Mouse (Mus musculus): Measurements from ENCODE around the gene Agap2. TPM values are rescaled to one million over a fixed set of nuclear protein-coding genes. Genes with fewer than 3 reads are reported as not detected.

The Agap2 gene
- total and polyA plus RNA-seq, 3 experiments = 24.8 to 43.5 (median 26.1) TPM

DNA sequence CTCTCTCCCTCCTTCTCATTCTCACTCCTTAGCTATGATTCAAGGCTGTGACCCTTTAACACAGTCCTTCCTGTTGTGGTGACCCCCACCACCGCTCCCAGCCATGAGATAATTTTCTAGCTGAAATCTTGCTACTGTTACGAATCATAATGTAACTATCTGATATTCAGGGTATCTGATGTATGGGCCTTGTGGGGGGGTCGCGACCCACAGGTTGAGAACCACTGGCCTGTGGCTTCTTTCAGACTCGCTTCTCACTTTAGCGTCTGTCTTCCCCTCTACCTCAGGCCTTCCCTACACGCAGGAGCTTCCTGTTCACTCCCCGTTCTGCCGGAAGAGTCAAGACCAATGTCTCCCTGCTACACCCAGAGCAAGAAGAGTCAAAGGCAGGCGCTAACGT lies 43.4 kb downstream of the Agap2 start:
- TF ChIP-seq TBP (conservative IDR thresholded peaks at IDR 0.05; ENCODE audit: low read depth, low read length) (no peak), MEF2A (IDR thresholded peaks at IDR 0.05; ENCODE audit: borderline replicate concordance, low read depth, low read length) (no peak), BHLHE40 (IDR thresholded peaks at IDR 0.05; ENCODE audit: low read depth, low read length) (no peak), MXI1 (IDR thresholded peaks at IDR 0.05; ENCODE audit: low read depth, low read length) (no peak), KAT2A (IDR thresholded peaks at IDR 0.05; ENCODE audit: insufficient replicate concordance, low read length) (no peak), MAX (IDR thresholded peaks at IDR 0.05; ENCODE audit: low read length) (no peak), JUND (conservative IDR thresholded peaks at IDR 0.05; ENCODE audit: low read depth, low read length) (no peak)

DNA sequence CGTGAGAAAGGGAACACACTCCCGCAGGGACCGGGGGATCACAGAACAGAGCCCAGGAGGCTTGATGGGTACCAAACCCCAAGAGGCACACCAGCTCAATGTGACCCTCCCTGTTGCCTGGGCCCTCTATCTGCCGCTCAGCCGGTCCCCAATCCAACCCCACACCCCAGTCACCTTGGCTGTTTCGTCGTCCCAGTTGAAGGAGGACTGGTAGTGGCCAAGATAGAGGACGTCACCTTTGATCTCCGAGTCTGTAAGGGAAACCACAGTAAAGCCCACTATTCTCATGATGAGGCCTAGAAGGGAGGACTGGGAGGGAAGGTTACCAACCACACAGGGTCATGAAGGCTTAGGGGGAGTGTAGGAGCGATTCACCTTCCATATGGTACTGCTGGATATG lies 44.1 kb downstream of the Agap2 start:
- dilution Hi-C loops (cut with MboI; ENCODE audit: extremely low pct_ligation_motif_present, extremely low pct_unique_long_range_greater_than_20kb, low sequenced_read_pairs) (no loop called here), in situ Hi-C loops (cut with MboI; ENCODE audit: low pct_ligation_motif_present, low pct_unique_long_range_greater_than_20kb, low sequenced_read_pairs) (no loop called here)
- no peaks in the 10 kb centered on the region for H3K9me3 ChIP-seq (replicated peaks; ENCODE audit: low read length)
- no peak overlapping the region for H3K9ac ChIP-seq (ENCODE audit: insufficient read depth, low read depth)
- no peak overlapping the region for H3K27ac ChIP-seq (ENCODE audit: insufficient read depth, low read depth)
- H3K4me2 ChIP-seq (ENCODE audit: insufficient read depth, low read depth, poor library complexity, severe bottlenecking) = no peak overlapping the region
- H3K4me1 ChIP-seq (ENCODE audit: control insufficient read depth in 1 of 2, insufficient read depth in 2 of 2) = peaks cover 4 to 41% of the 10 kb centered on the region in 2 experiments; a peak in 3 of 4 replicates
- H3K79me2 ChIP-seq (replicated peaks; ENCODE audit: control insufficient read depth, extremely low read depth, insufficient read depth, poor library complexity, severe bottlenecking) = peaks cover 7% of the 10 kb centered on the region; the same call in 1 of the 2 replicates
- TF ChIP-seq SIN3A (IDR thresholded peaks at IDR 0.05; ENCODE audit: low read length) (no peak), JUN (IDR thresholded peaks at IDR 0.05; ENCODE audit: insufficient read depth, low read depth, low read length) (no peak), MYC (IDR thresholded peaks at IDR 0.05; ENCODE audit: low read depth, low read length) (no peak), CHD2 (IDR thresholded peaks at IDR 0.05; ENCODE audit: low read length) (no peak), E2F4 (IDR thresholded peaks at IDR 0.05; ENCODE audit: insufficient replicate concordance, low read depth, low read length) (no peak), BHLHE40 (IDR thresholded peaks at IDR 0.05; ENCODE audit: low read depth, low read length) (no peak), NRF1 (IDR thresholded peaks at IDR 0.05; ENCODE audit: low read depth, low read length) (no peak), ETS1 (conservative IDR thresholded peaks at IDR 0.05; ENCODE audit: low read depth, low read length) (no peak), ZKSCAN1 (IDR thresholded peaks at IDR 0.05; ENCODE audit: borderline replicate concordance, low read depth, low read length) (no peak), ZNF384 (IDR thresholded peaks at IDR 0.05; ENCODE audit: low read depth, low read length) (no peak), NELFE (IDR thresholded peaks at IDR 0.05; ENCODE audit: low read depth, low read length) (no peak), JUND (conservative IDR thresholded peaks at IDR 0.05; ENCODE audit: low read depth, low read length) (no peak), USF1 (IDR thresholded peaks at IDR 0.05; ENCODE audit: low read depth, low read length) (no peak), HCFC1 (IDR thresholded peaks at IDR 0.05; ENCODE audit: low read depth, low read length) (no peak), TBP (conservative IDR thresholded peaks at IDR 0.05; ENCODE audit: low read depth, low read length) (no peak)
- no peak overlapping the region for H3K4me3 ChIP-seq (replicated peaks in 1 of 3; ENCODE audit: low read depth in 2 of 3, low read length in 2 of 3, poor library complexity in 1 of 3)
- peaks cover 39 to 53% of the 10 kb centered on the region in 2 experiments for H3K36me3 ChIP-seq (replicated peaks in 1 of 2; ENCODE audit: control insufficient read depth in 1 of 2, insufficient read depth in 1 of 2, low read length in 1 of 2)
- H3K27me3 ChIP-seq (replicated peaks) = no peaks in the 10 kb centered on the region
- no peak for DNase-seq (ENCODE audit: extremely low read depth)

More for the DNA sequence above, 43.4 kb downstream of the Agap2 start:
- H3K27ac ChIP-seq (ENCODE audit: insufficient read depth, low read depth) = no peak overlapping the region
- dilution Hi-C loops (cut with MboI; ENCODE audit: extremely low pct_ligation_motif_present, extremely low pct_unique_long_range_greater_than_20kb, low sequenced_read_pairs) (no loop called here), in situ Hi-C loops (cut with MboI; ENCODE audit: low pct_ligation_motif_present, low pct_unique_long_range_greater_than_20kb, low sequenced_read_pairs) (no loop called here)
- H3K9ac ChIP-seq (ENCODE audit: insufficient read depth, low read depth) = no peak overlapping the region
- peaks cover 7% of the 10 kb centered on the region; the same call in 1 of the 2 replicates for H3K79me2 ChIP-seq (replicated peaks; ENCODE audit: control insufficient read depth, extremely low read depth, insufficient read depth, poor library complexity, severe bottlenecking)
- H3K27me3 ChIP-seq (replicated peaks) = no peaks in the 10 kb centered on the region
- H3K4me1 ChIP-seq (ENCODE audit: control insufficient read depth in 1 of 2, insufficient read depth in 2 of 2) = peaks cover 4 to 41% of the 10 kb centered on the region in 2 experiments; a peak in 3 of 4 replicates
- no peak overlapping the region for H3K4me2 ChIP-seq (ENCODE audit: insufficient read depth, low read depth, poor library complexity, severe bottlenecking)
- peaks cover 39 to 58% of the 10 kb centered on the region in 2 experiments for H3K36me3 ChIP-seq (replicated peaks in 1 of 2; ENCODE audit: control insufficient read depth in 1 of 2, insufficient read depth in 1 of 2, low read length in 1 of 2)
- H3K4me3 ChIP-seq (replicated peaks in 1 of 3; ENCODE audit: low read depth in 2 of 3, low read length in 2 of 3, poor library complexity in 1 of 3) = no peak overlapping the region
- no peaks in the 10 kb centered on the region for H3K9me3 ChIP-seq (replicated peaks; ENCODE audit: low read length)
- DNase-seq (ENCODE audit: extremely low read depth) = no peak

All from CH12.LX (cell line).